Mouse (Mus musculus): ENCODE measurements around the gene Fgfr3.

DNA sequence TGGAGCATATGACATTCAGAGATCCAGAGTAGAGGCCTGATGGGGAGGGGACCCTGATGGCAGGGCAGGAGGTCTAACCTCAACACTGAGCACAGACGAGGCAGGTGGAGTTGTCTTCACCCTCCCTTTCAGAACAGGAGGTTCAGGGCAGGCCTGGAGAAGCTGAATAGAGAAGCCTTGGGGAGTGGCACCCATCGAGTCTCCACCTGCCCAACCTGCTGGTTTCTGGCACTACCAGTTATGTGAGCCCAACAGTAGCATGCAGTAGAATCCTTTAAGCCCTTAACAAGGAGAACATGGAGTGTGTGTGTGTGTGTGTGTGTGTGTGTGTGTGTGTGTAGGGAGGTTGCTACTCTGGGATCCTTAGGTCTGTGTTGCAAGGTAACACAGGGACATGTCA, 8.9 kb upstream of the Fgfr3 start:
- TF ChIP-seq CTCF (IDR thresholded peaks at IDR 0.05; ENCODE audit: extremely low read depth, insufficient read depth, insufficient read length, insufficient replicate concordance): no peak
- no peak for TF ChIP-seq POLR2A (IDR thresholded peaks at IDR 0.05; ENCODE audit: low read depth, low read length)

All from spleen, adult 2 months (tissue).